Mouse (Mus musculus) megakaryocyte, adult 5-6 weeks (primary cell): ENCODE results near the gene Ciapin1. TPM values are rescaled to one million over a fixed set of nuclear protein-coding genes. Genes with fewer than 3 reads are reported as not detected.

Experiments used
- ATAC-seq: 2 replicates; pipeline ENCODE4 v1.8.0; 2016; ENCODE audit warnings: mild to moderate bottlenecking, inconsistent platforms; ENCODE audit not compliant: poor library complexity, severe bottlenecking
- total RNA-seq, 2 experiments: library from RNA; stranded (forward) in 1 of 2; stranded (reverse) in 1 of 2; fragments of 153-499, 151-499 nt in 1 of 2; fragments of 221-1000, 200-1000 nt in 1 of 2; gene quantifications; 2 replicates each; pipeline versions ENCODE4 v1.2.3 to v1.2.4; 2015 to 2017

Ciapin1 gene
- total RNA-seq, 2 experiments from 2014 or later = 19.5 to 28.9 TPM

DNA sequence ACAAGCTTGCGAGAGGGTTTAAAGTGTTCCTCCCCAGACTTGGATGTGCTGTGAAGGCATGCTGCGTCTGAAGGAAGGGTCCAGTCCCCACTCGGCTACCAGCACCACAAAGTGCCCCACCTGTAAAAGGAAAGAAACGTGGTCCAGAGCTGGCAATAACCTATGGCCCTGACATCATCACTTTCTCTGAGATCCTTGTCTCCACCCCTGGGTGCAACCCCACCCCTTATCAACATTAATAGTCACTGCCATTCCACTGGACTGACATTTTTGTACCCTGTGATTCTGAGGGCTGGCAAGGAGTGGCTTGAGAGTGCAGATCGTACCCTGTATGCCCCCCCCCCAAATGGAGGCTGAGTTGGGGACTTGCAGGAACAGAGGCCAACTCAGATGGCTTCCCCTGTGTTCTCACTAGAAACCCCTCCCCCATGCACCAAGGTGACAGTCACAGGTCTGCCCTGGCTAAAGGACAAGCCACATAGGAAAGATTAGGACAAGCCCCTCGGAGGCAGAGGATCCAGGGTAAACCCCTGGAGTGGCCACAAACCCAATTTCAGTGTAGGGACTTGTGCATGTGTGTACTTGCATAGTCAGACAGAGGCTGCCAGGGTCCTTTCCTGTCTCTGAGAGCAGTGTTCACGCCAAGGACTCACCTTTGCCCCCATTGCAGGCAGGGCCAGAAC, 56.9 kb downstream of the Ciapin1 start:
- ATAC-seq = no peak

DNA sequence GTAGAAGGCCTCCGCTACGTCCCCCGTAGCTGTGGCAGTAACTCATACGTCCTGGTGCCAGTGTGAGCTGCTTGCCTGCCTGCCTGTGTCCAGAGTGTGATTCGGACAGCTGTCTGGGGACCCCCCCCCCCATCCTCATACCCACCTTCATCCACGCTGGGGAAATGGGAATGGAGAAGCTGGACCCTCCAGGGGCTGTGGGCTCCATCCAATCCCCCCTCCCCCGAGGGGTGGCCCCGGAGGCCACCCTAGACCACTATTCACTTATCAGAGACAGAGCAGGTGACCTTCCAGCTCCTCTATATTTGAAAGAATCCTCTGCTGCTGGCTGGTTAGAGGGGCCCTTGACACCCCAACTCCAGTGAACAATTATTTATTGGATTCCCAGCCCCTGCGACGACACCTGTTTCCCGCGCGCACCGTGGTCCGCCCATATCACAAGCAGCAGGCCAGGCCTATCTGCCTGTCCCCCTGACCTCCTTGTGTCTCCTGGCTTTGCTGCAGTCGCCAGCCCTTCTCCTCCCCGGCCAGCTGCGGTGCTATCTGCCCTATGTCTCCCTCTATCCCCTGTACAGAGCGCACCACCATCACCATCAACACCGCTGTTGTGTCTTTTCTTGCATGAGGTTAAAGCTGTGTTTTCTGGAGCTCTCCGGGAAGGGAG, 57.5 kb downstream of the Ciapin1 start:
- ATAC-seq = no peak

DNA sequence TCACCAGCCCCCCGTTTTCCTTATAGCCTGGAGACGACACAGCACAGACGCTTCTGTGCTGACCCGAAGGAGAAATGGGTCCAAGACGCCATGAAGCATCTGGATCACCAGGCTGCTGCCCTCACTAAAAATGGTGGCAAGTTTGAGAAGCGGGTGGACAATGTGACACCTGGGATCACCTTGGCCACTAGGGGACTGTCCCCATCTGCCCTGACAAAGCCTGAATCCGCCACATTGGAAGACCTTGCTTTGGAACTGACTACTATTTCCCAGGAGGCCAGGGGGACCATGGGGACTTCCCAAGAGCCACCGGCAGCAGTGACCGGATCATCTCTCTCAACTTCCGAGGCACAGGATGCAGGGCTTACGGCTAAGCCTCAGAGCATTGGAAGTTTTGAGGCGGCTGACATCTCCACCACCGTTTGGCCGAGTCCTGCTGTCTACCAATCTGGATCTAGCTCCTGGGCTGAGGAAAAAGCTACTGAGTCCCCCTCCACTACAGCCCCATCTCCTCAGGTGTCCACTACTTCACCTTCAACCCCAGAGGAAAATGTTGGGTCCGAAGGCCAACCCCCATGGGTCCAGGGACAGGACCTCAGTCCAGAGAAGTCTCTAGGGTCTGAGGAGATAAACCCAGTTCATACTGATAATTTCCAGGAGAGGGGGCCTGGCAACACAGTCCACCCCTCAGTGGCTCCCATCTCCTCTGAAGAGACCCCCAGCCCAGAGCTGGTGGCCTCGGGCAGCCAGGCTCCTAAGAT, 58.4 kb downstream of the Ciapin1 start:
- ATAC-seq = no peak

DNA sequence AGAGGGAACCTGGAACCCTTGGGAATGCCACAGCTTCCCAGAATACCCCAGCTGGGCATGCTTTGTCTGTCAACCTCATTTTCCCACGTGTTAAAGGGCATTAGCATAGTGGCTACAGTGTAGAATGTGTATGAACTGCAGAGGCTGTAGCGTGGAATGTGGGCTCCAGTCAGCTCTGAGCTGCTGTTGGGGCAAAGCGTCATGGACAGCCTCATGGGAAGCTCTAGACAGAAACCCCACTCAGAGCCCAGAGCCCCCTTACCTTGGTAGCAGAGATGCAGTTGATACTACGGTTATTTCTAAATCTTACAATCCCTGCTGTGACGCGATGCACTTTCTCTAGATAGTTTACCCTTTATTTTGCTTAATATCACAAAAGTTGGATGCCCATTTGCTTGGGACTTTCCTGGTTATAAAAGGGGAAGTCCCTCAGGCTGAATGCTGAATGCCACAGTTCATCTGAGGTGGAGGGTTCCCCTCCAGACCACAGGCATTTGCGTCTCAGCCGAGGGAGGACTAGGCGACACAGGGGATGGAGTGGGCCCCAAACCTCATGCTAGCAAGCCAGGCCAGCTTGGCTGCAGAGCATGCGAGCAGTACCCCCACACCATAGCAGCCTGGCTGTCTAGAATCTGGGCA, 59.1 kb downstream of the Ciapin1 start:
- ATAC-seq = peak; percentile 67

DNA sequence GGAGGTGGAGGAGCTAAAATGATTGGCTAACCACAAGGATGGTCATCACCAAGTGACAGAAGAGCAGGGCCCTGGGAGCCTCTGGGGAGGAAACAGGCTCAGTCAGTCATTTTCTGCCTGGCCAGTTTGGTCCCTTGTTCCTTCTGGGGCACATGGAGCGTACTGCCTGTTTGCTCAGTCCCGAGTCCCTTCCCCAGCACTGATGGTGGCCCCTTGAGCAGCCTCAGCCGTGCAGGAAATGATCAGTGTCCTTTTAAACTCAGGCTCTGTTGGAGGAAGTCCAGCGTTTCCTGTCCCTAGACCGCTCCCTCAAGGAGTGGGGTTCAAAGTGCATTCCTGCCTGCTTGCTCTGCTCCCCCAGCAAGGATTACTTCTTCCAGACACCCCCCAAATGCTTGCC, 59.7 kb downstream of the Ciapin1 start:
- peak; percentile 41; the same call in 1 of the 2 replicates for ATAC-seq

DNA sequence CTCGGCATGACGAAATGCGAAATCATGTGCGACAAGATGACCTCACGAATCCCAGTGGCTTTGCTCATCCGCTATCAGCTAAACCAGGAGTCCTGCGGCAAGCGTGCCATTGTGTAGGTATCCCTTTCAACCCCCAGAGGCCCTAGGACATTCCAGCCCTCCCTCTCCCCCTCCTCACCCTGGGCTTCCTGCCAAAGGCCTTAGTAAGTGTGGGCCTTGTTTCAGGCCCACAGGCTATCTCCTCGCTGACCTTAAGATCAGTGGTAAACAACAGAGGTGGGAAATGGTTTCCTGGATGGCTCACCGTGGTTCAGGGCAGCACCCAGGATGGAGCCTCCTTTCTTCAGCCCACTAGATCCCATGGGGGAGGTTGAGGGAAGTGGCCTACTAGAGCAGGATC, 60.1 kb downstream of the Ciapin1 start:
- ATAC-seq = no peak

DNA sequence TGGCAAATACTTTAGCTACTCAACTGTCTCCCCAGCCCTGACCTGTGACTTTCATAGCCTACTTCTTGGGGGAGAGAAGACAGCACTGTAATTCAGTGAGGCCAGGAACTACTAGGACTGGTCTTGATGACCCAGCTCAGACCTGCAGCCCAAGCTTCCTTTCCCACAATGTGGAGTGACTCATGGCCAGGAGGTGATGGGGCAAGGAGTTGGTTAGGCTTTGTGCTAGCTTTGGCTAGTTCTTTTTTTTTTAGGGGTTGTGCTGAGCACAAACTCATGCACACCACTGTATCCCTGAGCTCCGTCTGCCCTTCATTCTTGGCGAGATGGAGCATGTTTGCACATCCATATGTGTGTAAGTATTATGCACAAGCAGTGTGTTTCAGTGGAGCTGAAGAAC, 61.8 kb downstream of the Ciapin1 start:
- ATAC-seq = no peak

DNA sequence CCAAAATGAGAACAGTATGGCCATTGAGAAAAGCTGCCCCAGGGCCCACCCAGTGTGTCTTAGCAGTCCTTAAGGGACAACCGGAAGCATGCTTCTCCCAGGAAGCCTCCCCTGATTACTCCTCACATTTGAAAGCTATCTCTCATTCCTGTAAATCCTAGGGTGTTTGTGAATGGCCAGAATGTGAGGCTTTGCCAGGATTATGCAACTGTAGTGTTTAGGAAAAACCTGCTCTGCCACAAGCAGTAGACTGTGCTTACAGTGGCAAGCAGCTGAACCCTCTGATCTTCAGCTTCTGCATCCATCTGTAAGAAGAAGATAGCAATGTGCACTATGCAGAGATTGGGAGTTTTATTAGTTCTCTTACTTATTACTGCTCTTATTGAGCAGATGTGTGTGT, 63.6 kb downstream of the Ciapin1 start:
- no peak for ATAC-seq

DNA sequence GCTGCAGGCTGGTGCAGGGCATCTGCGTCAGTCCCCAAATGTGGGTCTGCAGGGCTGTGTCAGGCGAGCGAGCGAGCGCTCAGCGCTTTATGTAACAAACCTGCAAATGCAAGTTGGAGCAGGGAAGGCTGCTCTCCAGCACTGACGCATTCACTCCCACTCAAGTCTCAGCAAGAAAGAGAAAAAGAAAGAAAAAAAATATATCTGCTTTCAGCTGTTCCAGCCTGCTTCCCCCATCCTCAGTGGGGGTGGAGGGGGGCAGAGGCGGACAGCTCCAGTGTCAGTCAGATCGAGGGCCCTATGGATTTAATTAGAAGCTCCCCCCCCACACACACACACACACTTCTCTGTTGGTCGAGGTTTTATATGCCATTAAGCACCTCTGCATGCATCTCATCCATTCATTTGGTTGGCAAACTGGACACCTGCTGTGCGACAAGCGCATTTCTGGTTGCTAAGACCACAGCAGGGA, 64.4 kb downstream of the Ciapin1 start:
- ATAC-seq = no peak

DNA sequence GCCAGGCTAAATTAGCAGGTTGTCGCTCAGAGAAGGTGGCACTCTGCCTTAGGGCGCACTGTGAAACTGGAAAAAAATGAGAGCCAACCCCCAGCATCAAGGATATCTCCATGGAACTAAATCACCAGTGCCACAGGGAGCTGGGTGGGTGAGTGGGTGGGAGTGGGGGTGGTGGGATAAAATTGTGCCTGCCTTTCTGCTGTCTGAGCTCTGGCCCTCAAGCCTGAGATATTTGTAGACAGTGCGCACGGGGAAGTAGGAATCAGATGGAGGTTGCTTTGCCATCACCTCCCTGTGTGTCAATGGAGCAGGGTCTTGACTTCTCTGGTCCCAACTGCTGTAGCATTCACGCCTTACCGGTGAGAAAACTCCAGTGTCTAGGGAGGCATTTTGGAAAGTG, 65.1 kb downstream of the Ciapin1 start:
- ATAC-seq = no peak

DNA sequence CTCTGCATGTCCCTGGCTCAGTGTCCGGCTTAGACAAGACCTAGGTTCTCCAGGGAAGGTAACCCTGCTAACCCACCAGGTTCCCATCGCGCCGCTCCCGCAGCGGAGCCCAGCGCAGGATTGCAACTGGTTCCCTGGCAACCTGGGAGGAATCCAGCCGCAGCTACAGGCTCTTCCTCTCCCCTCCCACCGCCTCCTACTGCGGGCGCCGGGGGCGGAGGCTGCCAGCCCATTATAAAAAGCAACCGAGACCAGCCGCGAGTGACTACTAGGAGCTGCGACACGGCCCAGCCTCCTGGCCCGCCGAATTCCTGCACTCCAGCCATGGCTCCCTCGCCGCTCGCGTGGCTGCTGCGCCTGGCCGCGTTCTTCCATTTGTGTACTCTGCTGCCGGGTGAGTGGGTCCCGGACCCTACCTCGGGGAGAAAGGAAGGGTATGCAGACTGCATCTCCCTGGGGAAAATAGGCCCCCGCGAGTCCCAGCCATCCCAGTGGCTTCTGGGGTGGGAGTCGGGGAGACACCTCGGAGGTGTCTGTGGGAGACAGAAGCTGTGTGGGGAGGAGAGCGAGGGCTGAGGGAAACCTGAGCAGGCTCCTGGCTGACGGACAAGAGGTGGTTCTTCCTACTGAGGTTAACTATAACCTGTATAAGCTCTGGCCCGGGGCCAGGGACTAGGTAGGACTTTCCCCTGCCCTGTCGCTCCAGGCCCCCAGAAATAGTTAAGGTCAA, 66.1 kb downstream of the Ciapin1 start, which contains the start of gene Cx3cl1:
Gene Cx3cl1 (plus strand): TSS at position 69 of the 730 bp plus-strand sequence.
- ATAC-seq = no peak

DNA sequence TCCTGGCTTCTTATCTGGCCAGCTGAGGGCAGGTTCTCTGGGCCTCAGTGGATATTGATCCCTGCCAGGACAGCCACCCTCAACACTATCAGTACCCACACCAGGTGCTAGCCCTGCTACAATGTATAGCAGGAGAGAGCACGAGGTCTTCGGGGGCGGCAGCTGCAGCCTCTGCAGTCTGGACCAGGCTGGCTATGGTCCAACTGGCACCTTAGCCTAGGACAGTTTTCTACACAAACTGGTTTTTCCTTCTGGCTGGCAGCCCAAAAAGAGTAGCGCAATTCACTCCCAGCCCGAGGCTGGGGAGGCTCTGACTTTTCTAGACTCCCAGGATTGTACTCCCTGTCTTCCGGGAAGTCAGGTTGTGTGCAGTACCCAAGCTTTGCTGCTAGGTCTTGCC, 67.2 kb downstream of the Ciapin1 start:
- no peak for ATAC-seq

Other genes with a start within 250 kb of the Ciapin1 start
- 31.8 and 36.4 TPM in 2 replicates for gene Rspry1, start 236.4 kb downstream of the Ciapin1 start, total RNA-seq (2015)
- 34.2 and 35.3 TPM in 2 replicates for gene Rspry1, start 236.4 kb downstream of the Ciapin1 start, total RNA-seq (2017)
- gene Fam192a, start 236.4 kb downstream of the Ciapin1 start, total RNA-seq (2015) = 27.8 and 33.4 TPM in 2 replicates
- gene Fam192a, start 236.4 kb downstream of the Ciapin1 start, total RNA-seq (2017) = 93.2 and 103 TPM in 2 replicates
- 33.7 and 43.6 TPM in 2 replicates for gene Arl2bp, start 171.8 kb downstream of the Ciapin1 start, total RNA-seq (2015)
- 79.9 and 111 TPM in 2 replicates for gene Arl2bp, start 171.8 kb downstream of the Ciapin1 start, total RNA-seq (2017)
- not detected in 2 replicates for gene Pllp, start 142.1 kb downstream of the Ciapin1 start, total RNA-seq (2015)
- gene Pllp, start 142.1 kb downstream of the Ciapin1 start, total RNA-seq (2017) = not detected in 2 replicates
- not detected in 2 replicates for gene Ccl22, start 92.8 kb downstream of the Ciapin1 start, total RNA-seq (2015)
- not detected in 2 replicates for gene Ccl22, start 92.8 kb downstream of the Ciapin1 start, total RNA-seq (2017)
- gene Cx3cl1, start 66.3 kb downstream of the Ciapin1 start, total RNA-seq (2015) = 0.13 and 0.18 TPM in 2 replicates
- not detected in 2 replicates for gene Cx3cl1, start 66.3 kb downstream of the Ciapin1 start, total RNA-seq (2017)
- gene Ccl17, start 27.9 kb downstream of the Ciapin1 start, total RNA-seq (2015) = 2.4 TPM in 1 of 2 replicates, not detected in the other
- gene Ccl17, start 27.9 kb downstream of the Ciapin1 start, total RNA-seq (2017) = 1.4 TPM in 1 of 2 replicates, not detected in the other
- gene Coq9, start within 50 bp of the Ciapin1 start, total RNA-seq (2015) = 12.8 and 16.6 TPM in 2 replicates
- gene Coq9, start within 50 bp of the Ciapin1 start, total RNA-seq (2017) = 22.1 and 24.8 TPM in 2 replicates
- gene Polr2c, start 19.1 kb upstream of the Ciapin1 start, total RNA-seq (2015) = 44.1 and 46.4 TPM in 2 replicates
- 40.3 and 43.5 TPM in 2 replicates for gene Polr2c, start 19.1 kb upstream of the Ciapin1 start, total RNA-seq (2017)
- gene Dok4, start 38.0 kb upstream of the Ciapin1 start, total RNA-seq (2015) = 0.75 TPM in 1 of 2 replicates, not detected in the other
- 0.69 and 0.92 TPM in 2 replicates for gene Dok4, start 38.0 kb upstream of the Ciapin1 start, total RNA-seq (2017)
- gene Ccdc102a, start 79.7 kb upstream of the Ciapin1 start, total RNA-seq (2015) = 1.8 and 3.3 TPM in 2 replicates
- 9.1 and 10.7 TPM in 2 replicates for gene Ccdc102a, start 79.7 kb upstream of the Ciapin1 start, total RNA-seq (2017)
- gene Adgrg5, start 85.3 kb upstream of the Ciapin1 start, total RNA-seq (2015) = 0.58 and 2.4 TPM in 2 replicates
- 0.45 and 1.2 TPM in 2 replicates for gene Adgrg5, start 85.3 kb upstream of the Ciapin1 start, total RNA-seq (2017)
- 7.3 and 7.8 TPM in 2 replicates for gene Adgrg1, start 136.4 kb upstream of the Ciapin1 start, total RNA-seq (2015)
- 2.8 and 14.0 TPM in 2 replicates for gene Adgrg1, start 136.4 kb upstream of the Ciapin1 start, total RNA-seq (2017)
- 15.5 and 21.6 TPM in 2 replicates for gene Adgrg3, start 179.3 kb upstream of the Ciapin1 start, total RNA-seq (2015)
- 28.8 and 38.7 TPM in 2 replicates for gene Adgrg3, start 179.3 kb upstream of the Ciapin1 start, total RNA-seq (2017)
- 0.38 and 0.52 TPM in 2 replicates for gene Drc7, start 216.7 kb upstream of the Ciapin1 start, total RNA-seq (2015)
- gene Drc7, start 216.7 kb upstream of the Ciapin1 start, total RNA-seq (2017) = 0.18 and 0.33 TPM in 2 replicates
- gene Katnb1, start 242.8 kb upstream of the Ciapin1 start, total RNA-seq (2015) = 3.7 and 6.7 TPM in 2 replicates
- gene Katnb1, start 242.8 kb upstream of the Ciapin1 start, total RNA-seq (2017) = 15.6 and 21.8 TPM in 2 replicates